Mouse (Mus musculus) heart, postnatal 4 days (tissue): ENCODE data around the gene Herc1. TPM values are rescaled to one million over a fixed set of nuclear protein-coding genes. Genes with fewer than 3 reads are reported as not detected.
"Not testable (repeated sequence)": the region's sequence is repeated elsewhere in the genome, so short reads cannot be mapped to it uniquely, and the experiment has no call there.

Experiments
- DNase-seq: peaks from one replicate; pipeline ENCODE4 v3.0.0; 2021
- total RNA-seq, 2 experiments: library from RNA; stranded (reverse); gene quantifications; 2 replicates each; pipeline ENCODE4 v1.2.3; 2021

Herc1 gene
- total RNA-seq, 2 experiments from 2014 or later, result 48.0 to 48.5 TPM

DNA sequence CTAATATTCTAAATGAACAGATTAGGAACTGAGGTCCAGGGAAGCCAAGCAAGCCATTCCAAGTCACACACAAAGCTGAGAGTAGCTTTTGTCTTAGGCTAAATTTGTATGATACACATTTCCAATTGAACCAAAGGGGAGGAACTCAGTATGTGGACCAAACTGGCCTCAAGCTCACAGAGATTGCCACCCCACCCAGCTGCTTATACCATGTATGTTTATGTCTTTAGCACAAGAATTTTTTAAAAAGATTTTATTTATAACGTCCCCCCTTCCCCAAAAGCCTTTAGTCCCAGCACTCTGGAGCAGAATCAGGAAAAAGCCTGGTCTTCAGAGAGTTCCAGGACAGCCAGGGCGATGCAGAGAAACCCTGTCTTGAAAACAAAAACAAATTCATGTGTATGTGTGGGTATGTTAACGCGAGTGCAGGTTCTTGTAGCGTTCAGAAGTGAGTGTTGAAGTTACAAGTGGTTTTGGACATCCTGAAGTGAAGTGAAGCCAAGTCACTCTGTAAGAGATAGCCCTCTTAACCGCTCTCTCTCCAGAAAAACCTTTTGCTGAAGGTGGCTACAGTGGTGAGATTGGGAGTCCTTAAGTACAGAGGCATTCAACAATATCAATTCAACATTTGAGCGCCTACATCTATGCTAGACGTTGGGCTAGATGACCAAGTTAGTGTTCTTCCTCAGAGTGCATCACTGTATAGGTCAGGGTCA, 948 bp upstream of the Herc1 start:
- no peak for DNase-seq

DNA sequence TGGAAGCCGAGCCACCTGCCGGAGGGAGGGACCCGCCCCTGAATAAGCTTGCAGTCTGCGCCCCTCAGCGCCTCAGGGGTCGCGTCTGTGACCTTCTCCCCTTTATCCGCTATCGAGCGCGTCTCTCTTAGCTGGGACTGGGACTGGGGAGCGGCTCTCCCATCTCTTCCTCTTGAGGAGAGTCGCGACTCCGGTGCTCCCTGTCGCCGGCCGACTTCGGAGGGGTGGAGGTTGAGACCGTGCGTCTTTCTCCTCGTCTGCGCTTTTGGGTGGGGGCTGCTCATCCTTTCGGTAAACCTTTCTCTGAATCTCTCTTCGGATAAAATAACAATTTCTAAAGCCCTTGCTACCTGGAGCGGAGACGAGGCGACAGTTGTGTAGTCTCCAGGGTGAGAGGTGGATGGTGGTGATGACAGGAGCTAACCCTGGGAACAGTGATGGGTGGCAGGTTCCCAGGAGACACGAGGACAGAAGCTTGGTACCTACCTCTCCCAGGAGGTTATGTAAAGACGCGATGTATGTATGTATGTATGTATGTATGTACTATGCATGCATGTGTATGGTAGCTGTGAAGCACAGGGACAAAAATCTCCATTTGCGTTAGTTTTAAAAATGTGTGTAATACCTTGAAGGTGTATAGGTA, 659 bp downstream of the Herc1 start:
- no peak for DNase-seq

GRCm38 (mm10) chr9:66352704-66353103, 2.5 kb downstream of the Herc1 start:
- DNase-seq, result no peak

- DNase-seq, result no peak
Observed at GRCm38 (mm10) chr9:66359135-66359534, 8.9 kb downstream of the Herc1 start.

DNA sequence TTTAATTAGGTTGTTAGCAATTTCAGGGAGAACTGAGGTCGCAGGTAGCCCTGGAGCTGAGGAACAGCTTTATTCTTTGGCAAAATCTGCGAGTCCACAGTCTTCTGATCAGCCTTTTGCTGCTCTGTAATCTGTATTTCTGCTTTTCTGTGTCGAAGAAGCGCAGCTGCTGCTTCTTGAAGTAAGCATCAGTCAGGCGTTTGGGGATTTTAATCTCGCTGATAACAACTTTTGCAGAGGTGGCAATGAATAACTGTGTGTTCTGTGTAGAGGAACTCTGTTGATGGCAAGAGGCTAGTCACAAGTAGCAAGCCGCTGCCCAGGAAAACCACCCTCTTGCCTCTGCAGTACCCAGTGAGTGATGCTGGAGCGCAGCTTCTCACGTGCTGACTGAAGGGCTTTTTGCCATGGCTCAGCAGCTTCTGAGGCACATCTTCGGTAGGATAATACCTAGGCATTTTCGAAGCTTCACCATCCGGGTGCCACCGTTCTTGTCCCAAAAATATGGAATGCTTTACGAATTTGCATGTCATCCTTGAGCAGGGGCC, 10.0 kb downstream of the Herc1 start:
- no peak for DNase-seq

DNA sequence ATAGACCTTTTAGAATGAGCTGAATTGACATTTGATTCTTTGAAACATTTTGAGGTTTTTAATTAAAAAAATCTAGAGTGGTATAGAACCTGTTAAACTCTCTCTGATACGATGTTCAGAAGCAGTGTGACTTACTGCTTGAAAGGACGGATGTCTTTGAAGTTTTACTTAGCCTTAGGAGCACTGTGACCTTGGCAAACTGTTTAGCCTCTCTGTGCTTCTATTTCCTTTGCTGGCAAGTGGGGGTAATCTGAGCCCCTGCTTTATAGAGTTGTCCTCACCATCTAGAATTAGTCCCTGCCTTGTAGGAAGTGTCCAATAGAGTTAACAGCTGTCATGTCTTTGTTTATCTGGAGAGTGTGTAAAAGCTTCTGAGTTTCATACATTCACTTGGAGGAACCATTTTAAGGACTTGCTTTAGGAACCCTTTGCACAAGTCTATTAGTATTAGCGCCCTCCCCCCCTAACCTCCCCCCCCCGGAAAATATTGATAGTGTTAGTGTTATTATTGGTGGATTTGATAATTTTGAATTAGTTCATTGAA, 18.7 kb downstream of the Herc1 start:
- no peak for DNase-seq

- DNase-seq, result no peak
Observed at GRCm38 (mm10) chr9:66370334-66370733, 20.1 kb downstream of the Herc1 start.

DNA sequence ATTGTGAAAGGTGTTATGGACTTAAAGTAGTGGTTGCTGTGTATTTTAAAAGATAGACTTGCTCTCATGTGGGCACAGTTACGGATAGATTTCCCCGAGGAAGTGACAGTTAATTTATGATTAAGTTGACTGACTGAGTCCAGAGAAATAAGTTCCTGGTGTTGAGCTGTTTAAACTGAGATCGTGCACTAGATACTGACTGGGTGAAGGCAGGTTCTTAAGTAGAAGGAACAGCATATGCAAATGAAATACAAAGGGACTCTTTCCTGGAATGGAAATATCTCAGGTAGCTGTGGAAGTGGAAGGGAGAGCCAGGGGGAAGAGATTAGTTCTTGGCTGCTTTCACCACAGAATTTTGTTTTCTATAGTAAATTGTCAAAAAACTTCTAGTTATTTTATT, 20.6 kb downstream of the Herc1 start:
- no peak for DNase-seq

DNA sequence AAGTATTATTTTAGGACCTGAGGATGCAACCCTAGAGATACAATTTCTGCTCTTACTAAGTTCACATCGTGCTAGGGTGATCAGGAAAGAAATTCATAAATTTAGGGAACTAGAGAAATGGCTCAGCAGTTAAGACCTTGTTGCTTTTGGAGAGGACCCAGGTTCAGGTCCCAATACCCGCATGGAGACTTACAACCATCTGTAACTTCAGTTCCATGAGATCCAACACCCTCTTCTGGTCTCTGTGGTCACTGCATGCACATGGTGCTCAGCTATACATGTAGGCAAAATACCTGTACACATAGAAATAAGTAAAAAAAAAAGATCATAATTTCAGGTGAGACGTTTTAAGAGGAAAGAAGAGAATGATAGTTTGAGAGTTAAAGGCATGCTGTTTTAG, 23.2 kb downstream of the Herc1 start:
- DNase-seq, result no peak

DNA sequence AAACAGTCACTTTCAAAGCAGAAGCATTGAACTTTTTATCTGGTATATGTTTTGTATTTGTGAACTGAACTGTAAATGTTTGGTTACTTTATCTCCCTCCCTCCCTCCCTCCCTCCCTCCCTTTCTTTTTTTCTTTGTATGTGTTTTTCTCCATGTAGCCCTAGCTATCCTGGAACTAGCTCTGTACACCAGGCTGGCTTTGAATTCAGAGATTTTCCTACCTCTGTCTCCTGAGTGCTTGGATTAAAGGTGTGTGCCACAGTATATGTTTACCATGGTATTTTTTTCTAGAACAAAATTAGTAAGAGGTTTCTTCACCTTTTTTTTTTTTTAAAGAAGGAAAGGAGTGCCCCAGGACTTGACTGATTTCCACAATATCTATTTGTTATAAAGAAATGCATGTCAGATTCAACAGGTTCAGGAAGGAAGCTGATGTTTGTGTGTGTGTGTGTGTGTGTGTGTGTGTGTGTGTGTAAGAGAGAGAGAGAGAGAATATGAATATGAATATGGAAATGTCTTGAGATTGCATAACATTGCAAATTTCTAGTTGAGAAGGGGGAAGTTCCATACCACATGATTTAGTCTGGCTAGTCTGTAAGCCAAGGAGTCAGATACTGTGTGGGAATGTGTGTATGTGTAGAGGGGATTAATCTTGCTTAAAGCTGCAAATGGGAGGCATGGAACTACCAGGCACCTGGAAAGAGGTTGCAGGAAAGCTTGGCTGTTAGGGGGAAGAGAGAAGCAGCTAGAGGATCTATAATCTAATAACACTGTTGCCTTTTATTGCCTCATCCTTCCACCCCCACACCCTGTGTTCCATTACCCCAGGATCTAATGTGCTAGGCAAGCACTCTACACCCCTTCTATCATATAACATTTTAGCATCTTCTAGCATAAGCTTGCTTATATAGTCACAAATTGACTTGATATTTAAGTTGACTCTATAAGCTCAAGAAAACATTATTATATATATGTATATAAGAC, 24.5 kb downstream of the Herc1 start:
- DNase-seq, result no peak

- DNase-seq, result no peak
Observed at GRCm38 (mm10) chr9:66383417-66383816, 33.2 kb downstream of the Herc1 start.

GRCm38 (mm10) chr9:66390338-66390737, 40.1 kb downstream of the Herc1 start:
- DNase-seq, result not testable (repeated sequence)

GRCm38 (mm10) chr9:66393304-66393703, 43.1 kb downstream of the Herc1 start:
- no peak for DNase-seq

- DNase-seq, result no peak
Observed at GRCm38 (mm10) chr9:66423492-66423891, 73.2 kb downstream of the Herc1 start.

DNA sequence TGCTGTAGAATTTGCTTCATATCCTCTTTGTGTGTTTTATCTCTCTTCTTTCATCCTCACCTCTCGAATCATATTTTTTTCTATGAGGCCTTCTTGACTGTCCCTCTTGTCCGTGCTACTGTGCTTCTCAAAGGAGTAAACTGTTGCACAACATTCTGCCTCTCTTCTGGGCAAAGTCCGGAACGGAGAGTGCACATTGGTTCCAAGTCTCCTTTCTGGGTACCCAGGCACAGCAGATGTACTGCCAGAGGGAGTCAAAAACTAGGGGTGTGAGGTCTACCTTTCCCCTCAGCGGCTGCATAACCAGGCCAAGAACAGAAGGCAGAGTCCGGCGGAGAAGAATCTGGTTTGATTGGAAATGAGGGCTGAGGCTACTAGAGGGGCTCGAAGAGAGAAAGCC, 89.8 kb downstream of the Herc1 start:
- DNase-seq, result no peak

DNA sequence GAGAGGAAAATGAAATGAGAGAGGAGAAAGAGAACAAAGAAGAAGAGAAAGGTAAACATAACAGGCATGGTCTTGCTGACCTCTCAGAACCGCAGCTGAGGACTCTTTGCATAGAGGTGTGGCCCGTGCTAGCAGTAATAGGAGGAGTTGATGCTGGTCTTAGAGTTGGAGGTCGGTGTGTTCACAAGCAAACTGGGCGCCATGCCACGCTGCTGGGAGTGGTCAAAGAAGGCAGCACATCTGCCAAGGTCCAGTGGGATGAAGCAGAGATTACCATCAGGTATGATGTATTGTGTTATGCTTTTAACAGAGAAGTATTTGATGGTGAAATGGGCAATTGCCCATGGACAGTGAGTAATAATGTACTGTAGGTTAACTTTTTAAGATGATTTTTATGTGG, 98.0 kb downstream of the Herc1 start:
- no peak for DNase-seq

- DNase-seq, result peak; percentile 31
Observed at GRCm38 (mm10) chr9:66465087-66465486, 114.8 kb downstream of the Herc1 start.

GRCm38 (mm10) chr9:66477785-66478184, 127.5 kb downstream of the Herc1 start:
- DNase-seq, result no peak

- DNase-seq, result no peak
Observed at GRCm38 (mm10) chr9:66483429-66483828, 133.2 kb downstream of the Herc1 start.

- DNase-seq, result no peak
Observed at GRCm38 (mm10) chr9:66488786-66489185, 138.5 kb downstream of the Herc1 start.

DNA sequence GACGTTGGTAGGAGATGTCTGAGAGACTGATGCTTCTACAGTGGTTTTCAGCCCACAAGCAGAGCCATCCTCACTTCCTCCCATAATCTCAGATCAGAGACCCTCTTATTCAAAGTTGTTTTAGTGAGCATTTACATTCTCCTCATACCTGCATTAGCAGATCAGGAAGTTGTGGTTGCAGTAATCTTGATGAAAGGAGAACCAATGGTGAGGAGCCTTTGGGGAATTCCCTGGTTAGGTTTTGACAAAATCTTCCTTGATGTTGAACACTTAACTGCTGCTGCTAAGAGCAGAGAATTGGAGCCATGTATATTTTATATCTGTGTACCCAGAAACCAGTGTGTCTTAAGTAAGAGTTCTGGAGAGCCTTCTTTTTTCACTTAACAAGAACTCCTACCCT, 142.1 kb downstream of the Herc1 start:
- no peak for DNase-seq

DNA sequence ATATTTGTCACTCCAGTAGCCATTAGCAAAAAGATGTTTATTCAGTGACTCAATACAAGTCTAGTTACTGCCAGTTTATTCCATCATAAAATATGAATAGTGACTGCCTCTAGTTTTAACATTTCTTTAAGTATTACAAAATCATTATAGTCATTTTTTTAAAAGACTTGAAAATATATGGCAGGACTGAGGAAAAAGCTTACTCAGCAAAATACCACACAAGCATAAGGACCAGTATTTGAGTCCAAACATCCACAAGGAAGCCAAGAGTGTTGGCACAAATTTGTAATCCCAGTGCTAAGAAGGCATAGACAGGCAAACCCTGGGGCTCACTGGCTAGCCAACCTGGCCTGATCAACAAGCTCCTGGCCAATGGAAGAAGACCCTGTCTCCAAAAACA, 143.7 kb downstream of the Herc1 start:
- no peak for DNase-seq

GRCm38 (mm10) chr9:66501248-66501647, 151.0 kb downstream of the Herc1 start:
- no peak for DNase-seq
